Comparison of ENCODE assay signal across 15 mouse cellular contexts in the genomic region with DNA sequence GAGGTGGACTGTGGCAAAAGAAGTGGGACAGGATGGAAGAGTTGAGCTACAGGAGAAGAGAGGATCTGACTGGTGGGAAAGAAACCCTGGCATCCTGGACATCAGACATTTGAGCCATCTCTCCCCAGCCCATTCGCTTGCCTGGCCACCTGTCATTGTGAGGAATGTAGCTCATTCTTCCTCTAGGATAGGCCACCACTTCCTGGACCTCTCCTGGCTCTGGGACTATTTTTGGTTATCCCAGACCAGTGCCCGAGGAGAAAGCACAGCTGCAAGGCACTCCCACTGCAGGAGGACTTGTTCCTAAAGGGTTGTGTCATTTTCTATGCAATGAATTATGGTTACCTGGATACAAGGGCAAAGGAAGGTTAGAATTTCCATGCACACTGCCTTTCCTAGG.
"Had no signal": no experiment of that assay in that cellular context is flagged by ENCODE, and none has a peak within 500 bp of the region (broad histone marks: within the 10 kb centered on the region; RNA-seq: fewer than 3 reads in every experiment).

No protein-coding gene starts in this region.

- H3K27ac ChIP-seq: kidney, embryonic 15.5 days; limb, embryonic 13.5 days; liver, embryonic 13.5 days; midbrain, embryonic 12.5 days; midbrain, embryonic 15.5 days; neural tube, embryonic 13.5 days had no signal

- H3K36me3 ChIP-seq: kidney, embryonic 15.5 days; limb, embryonic 13.5 days; liver, embryonic 13.5 days; midbrain, embryonic 12.5 days; midbrain, embryonic 15.5 days; neural tube, embryonic 13.5 days had no signal

- H3K9ac ChIP-seq: kidney, embryonic 15.5 days; limb, embryonic 13.5 days; liver, embryonic 13.5 days; midbrain, embryonic 12.5 days; midbrain, embryonic 15.5 days; neural tube, embryonic 13.5 days had no signal

- H3K4me3 ChIP-seq: kidney, embryonic 15.5 days; limb, embryonic 13.5 days; liver, embryonic 13.5 days; midbrain, embryonic 12.5 days; midbrain, embryonic 15.5 days; neural tube, embryonic 13.5 days had no signal

- H3K4me1 ChIP-seq: limb, embryonic 13.5 days; liver, embryonic 13.5 days had no signal

- H3K9me3 ChIP-seq: kidney, embryonic 15.5 days; limb, embryonic 13.5 days; liver, embryonic 13.5 days; midbrain, embryonic 12.5 days; midbrain, embryonic 15.5 days; neural tube, embryonic 13.5 days had no signal

- ATAC-seq: midbrain, embryonic 15.5 days had no signal

- DNase-seq: kidney, adult 8-10 months; kidney, postnatal 14 days; kidney, postnatal 4 days; left cerebral cortex, postnatal 4 days; liver, embryonic 13.5 days; lung, adult 2 months; lung, postnatal 14 days; lung, postnatal 4 days; thymus, adult 18-20 months; thymus, postnatal 36 days had no signal

- H3K4me2 ChIP-seq: kidney, embryonic 15.5 days; limb, embryonic 13.5 days; liver, embryonic 13.5 days; midbrain, embryonic 12.5 days; midbrain, embryonic 15.5 days; neural tube, embryonic 13.5 days had no signal

- H3K27me3 ChIP-seq: kidney, embryonic 15.5 days; limb, embryonic 13.5 days; liver, embryonic 13.5 days; midbrain, embryonic 12.5 days; midbrain, embryonic 15.5 days; neural tube, embryonic 13.5 days had no signal
